In genomic region chr9:107618778-107619545, GRCm38 (mm10) we compare ENCODE assay signal across 9 mouse cellular contexts. TPM values are rescaled to one million over a fixed set of nuclear protein-coding genes. Genes with fewer than 3 reads are reported as not detected.
DNase-seq lines count a peak whose midpoint lies in the region; ATAC-seq and TF ChIP-seq lines count a peak whose summit lies in the region.
"Had no signal": no experiment of that assay in that cellular context is flagged by ENCODE, and none has a peak within 500 bp of the region (broad histone marks: within the 10 kb centered on the region; RNA-seq: fewer than 3 reads in every experiment).

No protein-coding gene starts in this region.

- intact Hi-C loops in left cerebral cortex, adult 2 months (cut with DNase I), result no loop called here

- peak overlapping the region; percentile 64 for H3K27ac ChIP-seq in left cerebral cortex, adult 2 months
- peak overlapping the region; percentile 60 for H3K27ac ChIP-seq in forebrain, embryonic 13.5 days
- peak overlapping the region; percentile 87 for H3K27ac ChIP-seq in intestine, embryonic 15.5 days
- H3K27ac ChIP-seq in lung, embryonic 16.5 days (ENCODE audit: low read length), result peak overlapping the region; percentile 94
- H3K27ac ChIP-seq: macrophage had no signal

- H3K4me1 ChIP-seq in forebrain, embryonic 13.5 days, result peaks cover 21% of the 10 kb centered on the region
- H3K4me1 ChIP-seq in intestine, embryonic 15.5 days (replicated peaks), result peaks cover 29% of the 10 kb centered on the region
- H3K4me1 ChIP-seq in lung, embryonic 16.5 days (replicated peaks; ENCODE audit: control insufficient read depth, insufficient read depth, low read length), result peaks cover 30% of the 10 kb centered on the region

- DNase-seq in left cerebral cortex, adult 2 months (ENCODE audit: extremely low spot score in 1 of 2, low spot score in 2 of 2), result no peak
- DNase-seq in left cerebral cortex, adult 8-10 months (ENCODE audit: low spot score in 2 of 2), result no peak
- no peak for DNase-seq in spleen, postnatal 36 days (ENCODE audit: low spot score in 2 of 2)
- DNase-seq in thymus, postnatal 0 days (ENCODE audit: low spot score), result no peak

- H3K27me3 ChIP-seq in forebrain, embryonic 13.5 days, result no peaks in the 10 kb centered on the region
- H3K27me3 ChIP-seq in intestine, embryonic 15.5 days (replicated peaks), result no peaks in the 10 kb centered on the region
- H3K27me3 ChIP-seq in lung, embryonic 16.5 days (ENCODE audit: control insufficient read depth, insufficient read depth, low read depth, low read length), result no peaks in the 10 kb centered on the region

- H3K9me3 ChIP-seq in forebrain, embryonic 13.5 days (replicated peaks), result no peaks in the 10 kb centered on the region
- H3K9me3 ChIP-seq in intestine, embryonic 15.5 days, result no peaks in the 10 kb centered on the region
- no peaks in the 10 kb centered on the region for H3K9me3 ChIP-seq in lung, embryonic 16.5 days (ENCODE audit: control insufficient read depth, low read length)

- peak overlapping the region; percentile 1; the same call in 1 of the 2 replicates for H3K9ac ChIP-seq in forebrain, embryonic 13.5 days
- peak overlapping the region; percentile 10; the same call in 1 of the 2 replicates for H3K9ac ChIP-seq in intestine, embryonic 15.5 days
- peak overlapping the region; percentile 53 for H3K9ac ChIP-seq in lung, embryonic 16.5 days (ENCODE audit: low read length)

- TF ChIP-seq CTCF in left cerebral cortex, adult 2 months (IDR thresholded peaks at IDR 0.05), result no peak

- ATAC-seq in forebrain, embryonic 13.5 days, result 0 out of 2 replicates have a peak, but pooled peaks have one; percentile 11
- peak; percentile 84 for ATAC-seq in intestine, embryonic 15.5 days
- peak; percentile 84 for ATAC-seq in lung, embryonic 16.5 days (ENCODE audit: low read depth)
- no peak for ATAC-seq in granulocyte monocyte progenitor cell, adult 5-6 weeks (replicated peaks; ENCODE audit: poor library complexity, severe bottlenecking)

- H3K4me2 ChIP-seq in forebrain, embryonic 13.5 days, result no peak overlapping the region
- H3K4me2 ChIP-seq in intestine, embryonic 15.5 days (replicated peaks), result 0 out of 2 replicates have a peak overlapping the region, but pooled peaks have one; percentile 1
- 0 out of 2 replicates have a peak overlapping the region, but pooled peaks have one; percentile 7 for H3K4me2 ChIP-seq in lung, embryonic 16.5 days (ENCODE audit: low read depth, low read length)

- no peak overlapping the region for H3K4me3 ChIP-seq in left cerebral cortex, adult 2 months
- H3K4me3 ChIP-seq in forebrain, embryonic 13.5 days, result no peak overlapping the region
- H3K4me3 ChIP-seq in intestine, embryonic 15.5 days (replicated peaks), result no peak overlapping the region
- no peak overlapping the region for H3K4me3 ChIP-seq in lung, embryonic 16.5 days (ENCODE audit: low read length)

- peaks cover 86% of the 10 kb centered on the region for H3K36me3 ChIP-seq in forebrain, embryonic 13.5 days (ENCODE audit: poor library complexity, severe bottlenecking)
- H3K36me3 ChIP-seq in intestine, embryonic 15.5 days, result peaks cover 31% of the 10 kb centered on the region
- peaks cover 48% of the 10 kb centered on the region for H3K36me3 ChIP-seq in lung, embryonic 16.5 days (ENCODE audit: control insufficient read depth, insufficient read depth, low read length)

- 59% methylated on average over 13 of the region's 13 CpGs for WGBS in forebrain, embryonic 13.5 days
- WGBS in intestine, embryonic 15.5 days, result 21% methylated on average over 13 of the region's 13 CpGs
- WGBS in lung, embryonic 16.5 days, result 23% methylated on average over 13 of the region's 13 CpGs

RNA-seq across cellular contexts. Expression of gene Sema3b, which starts 9.9 kb away (rescaled TPM):
- total RNA-seq in left cerebral cortex, adult 2 months (2021), result 1 to 10 TPM; 3.3 to 4.1 TPM
- 1 to 10 TPM; 5.1 to 5.9 (median 5.3) TPM for total RNA-seq in left cerebral cortex, adult 8-10 months (2022)
- 1.8 and 2.0 TPM in 2 replicates for polyA plus RNA-seq in forebrain, embryonic 13.5 days (2015; fragmentation: Nextera tagmentation; extraction: Ambion mirVana)
- 34.7 and 37.5 TPM in 2 replicates for polyA plus RNA-seq in intestine, embryonic 15.5 days (2015; fragmentation: Nextera tagmentation; extraction: Ambion mirVana)
- 11.8 and 12.5 TPM in 2 replicates for polyA plus RNA-seq in lung, embryonic 16.5 days (2015; fragmentation: Nextera tagmentation; extraction: Ambion mirVana)
- total RNA-seq in granulocyte monocyte progenitor cell, adult 5-6 weeks (2014; fragmentation: Nextera tagmentation), result not detected in 2 replicates
- total RNA-seq in granulocyte monocyte progenitor cell, adult 5-6 weeks (2017), result not detected in 2 replicates
- polyA plus RNA-seq in thymus, postnatal 0 days (2015; fragmentation: Nextera tagmentation; extraction: Ambion mirVana), result 1.4 and 1.8 TPM in 2 replicates
- polyA plus RNA-seq: macrophage had no signal

RNA-seq across cellular contexts. Expression of gene Gnai2, which starts 16.2 kb away (rescaled TPM):
- 100 to 1,000 TPM; 201 to 213 TPM for total RNA-seq in left cerebral cortex, adult 2 months (2021)
- 100 to 1,000 TPM; 239 to 252 (median 247) TPM for total RNA-seq in left cerebral cortex, adult 8-10 months (2022)
- polyA plus RNA-seq in forebrain, embryonic 13.5 days (2015; fragmentation: Nextera tagmentation; extraction: Ambion mirVana), result 397 and 426 TPM in 2 replicates
- 334 and 335 TPM in 2 replicates for polyA plus RNA-seq in intestine, embryonic 15.5 days (2015; fragmentation: Nextera tagmentation; extraction: Ambion mirVana)
- 457 and 458 TPM in 2 replicates for polyA plus RNA-seq in lung, embryonic 16.5 days (2015; fragmentation: Nextera tagmentation; extraction: Ambion mirVana)
- total RNA-seq in granulocyte monocyte progenitor cell, adult 5-6 weeks (2014; fragmentation: Nextera tagmentation), result 410 and 448 TPM in 2 replicates
- 395 and 452 TPM in 2 replicates for total RNA-seq in granulocyte monocyte progenitor cell, adult 5-6 weeks (2017)
- 466 and 479 TPM in 2 replicates for polyA plus RNA-seq in thymus, postnatal 0 days (2015; fragmentation: Nextera tagmentation; extraction: Ambion mirVana)

RNA-seq across cellular contexts. Expression of gene Ifrd2, which starts 31.5 kb away (rescaled TPM):
- 10 to 100 TPM; 10.5 to 10.9 TPM for total RNA-seq in left cerebral cortex, adult 2 months (2021)
- total RNA-seq in left cerebral cortex, adult 8-10 months (2022), result 10 to 100 TPM; 11.3 to 15.5 (median 15.3) TPM
- polyA plus RNA-seq in forebrain, embryonic 13.5 days (2015; fragmentation: Nextera tagmentation; extraction: Ambion mirVana), result 15.4 and 20.8 TPM in 2 replicates
- polyA plus RNA-seq in intestine, embryonic 15.5 days (2015; fragmentation: Nextera tagmentation; extraction: Ambion mirVana), result 66.4 and 81.9 TPM in 2 replicates
- 44.1 and 51.9 TPM in 2 replicates for polyA plus RNA-seq in lung, embryonic 16.5 days (2015; fragmentation: Nextera tagmentation; extraction: Ambion mirVana)
- 89.9 and 105 TPM in 2 replicates for total RNA-seq in granulocyte monocyte progenitor cell, adult 5-6 weeks (2014; fragmentation: Nextera tagmentation)
- total RNA-seq in granulocyte monocyte progenitor cell, adult 5-6 weeks (2017), result 46.9 and 76.8 TPM in 2 replicates
- polyA plus RNA-seq in thymus, postnatal 0 days (2015; fragmentation: Nextera tagmentation; extraction: Ambion mirVana), result 43.6 and 48.7 TPM in 2 replicates

RNA-seq across cellular contexts. Expression of gene Hyal3, which starts 38.3 kb away (rescaled TPM):
- 1 to 10 TPM in 1 of 2 experiments, under 1 TPM in 1; 0.97 to 1.2 TPM for total RNA-seq in left cerebral cortex, adult 2 months (2021)
- 1 to 10 TPM; 1.0 to 1.7 (median 1.1) TPM for total RNA-seq in left cerebral cortex, adult 8-10 months (2022)
- polyA plus RNA-seq in forebrain, embryonic 13.5 days (2015; fragmentation: Nextera tagmentation; extraction: Ambion mirVana), result 1.1 and 1.5 TPM in 2 replicates
- 0.74 and 0.97 TPM in 2 replicates for polyA plus RNA-seq in intestine, embryonic 15.5 days (2015; fragmentation: Nextera tagmentation; extraction: Ambion mirVana)
- 0.97 and 1.6 TPM in 2 replicates for polyA plus RNA-seq in lung, embryonic 16.5 days (2015; fragmentation: Nextera tagmentation; extraction: Ambion mirVana)
- 0.34 TPM in 1 of 2 replicates, not detected in the other for total RNA-seq in granulocyte monocyte progenitor cell, adult 5-6 weeks (2014; fragmentation: Nextera tagmentation)
- 0.26 and 0.46 TPM in 2 replicates for total RNA-seq in granulocyte monocyte progenitor cell, adult 5-6 weeks (2017)
- polyA plus RNA-seq in thymus, postnatal 0 days (2015; fragmentation: Nextera tagmentation; extraction: Ambion mirVana), result 0.90 and 1.2 TPM in 2 replicates

RNA-seq across cellular contexts. Expression of gene Naa80, which starts 40.3 kb away (rescaled TPM):
- total RNA-seq in left cerebral cortex, adult 2 months (2021), result 10 to 100 TPM; 11.3 to 12.6 TPM
- 10 to 100 TPM in 3 of 4 experiments, 1 to 10 TPM in 1; 9.1 to 17.4 (median 13.3) TPM for total RNA-seq in left cerebral cortex, adult 8-10 months (2022)
- polyA plus RNA-seq in forebrain, embryonic 13.5 days (2015; fragmentation: Nextera tagmentation; extraction: Ambion mirVana), result 14.5 and 17.9 TPM in 2 replicates
- 15.1 and 19.1 TPM in 2 replicates for polyA plus RNA-seq in intestine, embryonic 15.5 days (2015; fragmentation: Nextera tagmentation; extraction: Ambion mirVana)
- 22.3 and 23.0 TPM in 2 replicates for polyA plus RNA-seq in lung, embryonic 16.5 days (2015; fragmentation: Nextera tagmentation; extraction: Ambion mirVana)
- 7.1 and 18.2 TPM in 2 replicates for total RNA-seq in granulocyte monocyte progenitor cell, adult 5-6 weeks (2014; fragmentation: Nextera tagmentation)
- 5.5 and 8.2 TPM in 2 replicates for total RNA-seq in granulocyte monocyte progenitor cell, adult 5-6 weeks (2017)
- 18.4 and 23.1 TPM in 2 replicates for polyA plus RNA-seq in thymus, postnatal 0 days (2015; fragmentation: Nextera tagmentation; extraction: Ambion mirVana)

Comparison
In these comparisons a context has a peak if more than half of its experiments do, and no peak if none do; other contexts are left out.
1. H3K9ac ChIP-seq: peak in every context shown above with its lines; median percentile 53 in lung, embryonic 16.5 days; 10 in intestine, embryonic 15.5 days; 1 in forebrain, embryonic 13.5 days.